Mouse (Mus musculus) regulatory T cell (primary cell): ENCODE measurements at regions not wholly inside any gene's neighbourhood (a gene's known extent, or its start where the extent isn't known, plus 50 kb on each side); places are given as distances from the start of the nearest gene placed in this dataset.

Source experiments
- in situ Hi-C: fragments of 300-600 bp; cut with MboI, MseI; formaldehyde crosslinking; loops from one replicate; pipeline ENCODE4 v1.15.1; 2025; ENCODE audit warnings: high pct_unique_total_duplicates

- in situ Hi-C loops = no loop called here
Observed at GRCm38 (mm10) chr3:119893165-119893910, 109.1 kb upstream of the Ptbp2 start.

DNA sequence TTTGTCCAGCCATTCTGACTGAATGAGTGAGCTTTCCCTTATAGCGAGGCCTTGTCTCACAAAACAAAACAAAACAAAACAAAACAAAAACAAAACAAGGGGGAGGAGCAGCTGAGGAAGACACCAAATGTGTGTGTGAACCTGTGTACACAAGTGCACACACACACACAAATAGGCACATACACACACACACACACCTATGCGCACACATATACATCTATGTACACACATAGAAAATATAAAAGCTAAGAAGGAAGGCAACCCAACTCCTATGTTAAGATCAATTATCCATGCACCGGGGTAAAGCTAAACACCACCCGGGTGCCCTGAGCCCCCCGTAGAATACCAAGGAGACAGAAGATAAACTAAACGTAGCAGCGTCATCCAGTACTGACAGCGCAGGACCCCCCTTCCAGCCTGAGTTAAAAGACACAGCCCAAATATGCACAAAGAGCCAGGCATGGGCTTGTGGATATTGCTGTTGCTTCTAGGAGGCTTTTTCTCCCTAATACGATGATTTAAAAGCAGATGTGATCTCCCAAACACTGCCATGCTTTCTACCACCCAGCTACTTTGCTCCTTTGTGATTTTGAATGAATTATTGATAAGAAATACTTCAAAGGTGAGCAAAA lies 108.4 kb upstream of the Ptbp2 start:
- in situ Hi-C loops = no loop called here

DNA sequence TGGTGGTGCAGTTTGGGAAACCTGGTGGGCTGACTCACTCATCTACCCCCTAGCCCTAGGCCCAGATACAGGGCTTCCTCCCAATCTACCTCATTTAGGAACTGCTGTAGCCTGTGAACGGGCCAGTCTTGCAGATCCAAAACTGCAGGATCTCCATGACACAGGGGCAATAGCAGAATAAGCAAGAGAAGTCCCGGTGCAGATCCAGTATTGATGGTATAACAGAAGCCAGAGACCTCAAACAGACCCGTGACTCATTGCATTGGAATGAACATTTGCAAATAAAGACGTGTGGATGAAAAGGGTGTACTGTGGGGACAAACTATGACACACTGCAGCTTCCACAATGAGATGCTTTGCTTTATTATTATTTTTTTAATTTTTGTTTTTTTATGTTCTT lies 106.6 kb upstream of the Ptbp2 start:
- in situ Hi-C loops = no loop called here

DNA sequence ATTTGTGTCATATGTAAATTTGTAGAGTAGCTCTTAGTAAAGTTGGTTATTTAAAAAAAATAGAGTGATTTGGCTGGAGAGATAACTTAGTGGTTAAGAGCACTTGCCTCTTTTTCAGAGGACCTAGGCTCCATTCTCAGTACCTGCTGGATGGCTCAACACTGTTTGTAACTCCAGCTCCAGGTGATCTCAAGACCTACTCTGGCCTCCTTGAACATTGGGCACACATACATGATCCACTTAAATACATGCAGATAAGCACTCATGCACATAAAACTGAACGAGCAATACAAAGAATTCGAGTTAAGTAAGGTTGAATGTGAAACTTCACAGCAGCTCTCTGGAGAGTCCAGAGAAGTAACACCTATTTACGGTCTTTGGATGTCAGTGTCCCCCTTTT lies 104.2 kb upstream of the Ptbp2 start:
- in situ Hi-C loops = no loop called here

- in situ Hi-C loops = no loop called here
Observed at GRCm38 (mm10) chr3:119876395-119876794, 92.1 kb upstream of the Ptbp2 start.

DNA sequence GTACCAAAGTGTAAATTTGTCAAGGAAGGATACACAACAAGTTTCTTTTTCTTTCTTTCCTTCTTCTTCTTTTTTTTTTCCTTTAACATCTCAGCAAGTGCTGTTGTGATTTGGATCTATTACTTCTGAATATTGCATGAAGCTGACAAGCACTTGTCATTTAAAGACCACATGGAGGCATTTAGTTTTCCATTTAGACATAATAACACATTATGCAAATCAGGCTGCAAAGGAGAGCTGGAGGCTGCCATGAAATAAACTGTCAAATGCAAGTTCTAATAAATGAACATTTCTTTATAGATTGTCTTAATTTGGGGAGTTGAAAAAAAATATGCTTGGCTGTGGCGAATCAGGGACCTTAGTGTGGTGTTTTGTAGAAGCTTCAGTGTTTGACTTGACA lies 90.8 kb upstream of the Ptbp2 start:
- in situ Hi-C loops = no loop called here

- in situ Hi-C loops = no loop called here
Observed at GRCm38 (mm10) chr3:119862194-119862957, 78.1 kb upstream of the Ptbp2 start.
